7 mouse cellular contexts compared by ENCODE assay signal in genomic region chr4:57567666-57568206, GRCm38 (mm10). TPM values are rescaled to one million over a fixed set of nuclear protein-coding genes. Genes with fewer than 3 reads are reported as not detected.
DNase-seq lines count a peak whose midpoint lies in the region; ATAC-seq and TF ChIP-seq lines count a peak whose summit lies in the region.

Gene Pakap, plus strand, starts transcription at chr4:57568179.

- peaks cover 15% of the 10 kb centered on the region for H3K4me1 ChIP-seq in kidney, embryonic 16.5 days (ENCODE audit: insufficient read depth, low read length)
- no peaks in the 10 kb centered on the region for H3K4me1 ChIP-seq in liver, adult 2 months (ENCODE audit: control insufficient read depth, insufficient read depth, low read length)
- H3K4me1 ChIP-seq in neural tube, embryonic 12.5 days: peaks cover 14% of the 10 kb centered on the region

- TF ChIP-seq CTCF in liver, adult 2 months (IDR thresholded peaks at IDR 0.05; ENCODE audit: low read depth, low read length): no peak

- no peaks in the 10 kb centered on the region for H3K9me3 ChIP-seq in kidney, embryonic 16.5 days (ENCODE audit: low read length)
- no peaks in the 10 kb centered on the region for H3K9me3 ChIP-seq in neural tube, embryonic 12.5 days

- DNase-seq in adrenal gland, adult 8-10 months: peak; percentile 68
- DNase-seq in embryo, embryonic 11 days: peak; percentile 86
- peak; percentile 97 for DNase-seq in heart, adult 11 months
- no peak for DNase-seq in liver, adult 2 months (ENCODE audit: extremely low read depth, low read depth, low spot score)
- peak; percentile 6 for DNase-seq in thymus, postnatal 25 days

- H3K36me3 ChIP-seq in kidney, embryonic 16.5 days (ENCODE audit: insufficient read depth, low read length): no peaks in the 10 kb centered on the region
- H3K36me3 ChIP-seq in liver, adult 2 months (ENCODE audit: control insufficient read depth, insufficient read depth, low read length): no peaks in the 10 kb centered on the region
- H3K36me3 ChIP-seq in neural tube, embryonic 12.5 days: no peaks in the 10 kb centered on the region

- TF ChIP-seq POLR2A in liver, adult 2 months (IDR thresholded peaks at IDR 0.05; ENCODE audit: extremely low read depth, insufficient read depth, low read length): no peak

- peak within 1 kb of the TSS; percentile 93 for H3K4me2 ChIP-seq in kidney, embryonic 16.5 days (replicated peaks; ENCODE audit: low read depth, low read length)
- H3K4me2 ChIP-seq in neural tube, embryonic 12.5 days (replicated peaks): peak within 1 kb of the TSS; percentile 95

- no peaks in the 10 kb centered on the region for H3K79me2 ChIP-seq in liver, adult 2 months (ENCODE audit: control insufficient read depth, insufficient read depth, low read length)

- H3K27me3 ChIP-seq in kidney, embryonic 16.5 days (ENCODE audit: insufficient read depth, low read length): peaks cover 10% of the 10 kb centered on the region
- no peaks in the 10 kb centered on the region for H3K27me3 ChIP-seq in liver, adult 2 months (ENCODE audit: control insufficient read depth, insufficient read depth, low read length)
- H3K27me3 ChIP-seq in neural tube, embryonic 12.5 days (replicated peaks): peaks cover 21% of the 10 kb centered on the region

- under 1% methylated on average over 43 of the region's 51 CpGs for WGBS in kidney, embryonic 16.5 days
- 2% methylated on average over 51 of the region's 51 CpGs for WGBS in liver, adult 2 months
- under 1% methylated on average over 43 of the region's 51 CpGs for WGBS in neural tube, embryonic 12.5 days

- ATAC-seq in kidney, embryonic 16.5 days (ENCODE audit: low FRiP score, low TSS enrichment): peak; percentile 88
- peak; percentile 86 for ATAC-seq in neural tube, embryonic 12.5 days (ENCODE audit: low FRiP score, low read depth)

- peak within 1 kb of the TSS; percentile 66 for H3K4me3 ChIP-seq in kidney, embryonic 16.5 days (ENCODE audit: low read length)
- peak within 1 kb of the TSS; percentile 43 for H3K4me3 ChIP-seq in liver, adult 2 months (ENCODE audit: insufficient read depth, low read depth, low read length)
- H3K4me3 ChIP-seq in neural tube, embryonic 12.5 days: peak within 1 kb of the TSS; percentile 49

- peak within 1 kb of the TSS; percentile 74 for H3K9ac ChIP-seq in kidney, embryonic 16.5 days (replicated peaks; ENCODE audit: low read length)
- H3K9ac ChIP-seq in liver, adult 2 months (ENCODE audit: low read depth, low read length): peak within 1 kb of the TSS; percentile 59
- peak within 1 kb of the TSS; percentile 61 for H3K9ac ChIP-seq in neural tube, embryonic 12.5 days

- peak within 1 kb of the TSS; percentile 27 for H3K27ac ChIP-seq in kidney, embryonic 16.5 days (ENCODE audit: low read length)
- no peak within 1 kb of the TSS for H3K27ac ChIP-seq in liver, adult 2 months (replicated peaks; ENCODE audit: insufficient read depth, low read depth, low read length)
- no peak within 1 kb of the TSS for H3K27ac ChIP-seq in neural tube, embryonic 12.5 days

RNA-seq across cellular contexts. Expression of gene Pakap, which starts in this region (rescaled TPM):
- total RNA-seq in adrenal gland, adult 8-10 months (2022): 10 to 100 TPM; 35.3 to 97.4 (median 63.1) TPM
- polyA plus RNA-seq in kidney, embryonic 16.5 days (2015; fragmentation: Nextera tagmentation; extraction: Ambion mirVana): 21.4 and 21.8 TPM in 2 replicates
- 0.18 and 0.20 TPM in 2 replicates for total RNA-seq in liver, adult 2 months (2014; rRNA removed)
- 0.06 TPM in 2 replicates for polyA plus RNA-seq in liver, adult 2 months (2012; rRNA removed)
- polyA plus RNA-seq in neural tube, embryonic 12.5 days (2016; fragmentation: Nextera tagmentation; extraction: Ambion mirVana): 16.6 and 16.7 TPM in 2 replicates

Comparison
In these comparisons a context has a peak if more than half of its experiments do, and no peak if none do; other contexts are left out.
1. RNA of gene Pakap (total RNA-seq): 35.3 to 97.4 TPM in adrenal gland, adult 8-10 months; 0.18 to 0.20 TPM in liver, adult 2 months; every median in the first group is over 10 times any median in the second.
2. RNA of gene Pakap (polyA plus RNA-seq): 21.4 to 21.8 TPM in kidney, embryonic 16.5 days and 16.6 to 16.7 TPM in neural tube, embryonic 12.5 days; 0.06 TPM in liver, adult 2 months; every median in the first group is over 10 times any median in the second.
3. Peak in every context shown above with its lines, with median percentiles within 50 percentile points of each other: H3K4me3 ChIP-seq and H3K9ac ChIP-seq.